Mouse (Mus musculus): ENCODE results near the gene Psmb8.
A peak's percentile ranks its signal among the peaks of the same experiment; 100 is the strongest.
"Not testable (repeated sequence)": the region's sequence is repeated elsewhere in the genome, so short reads cannot be mapped to it uniquely, and the experiment has no call there.

Gene Psmb8

GRCm38 (mm10) chr17:34217216-34217928 lies 19.9 kb downstream of the Psmb8 start:
- no peak for DNase-seq

- no peak for DNase-seq
Measured at GRCm38 (mm10) chr17:34217986-34218385, 20.5 kb downstream of the Psmb8 start.

- no peak for DNase-seq
Measured at GRCm38 (mm10) chr17:34218675-34219074, 21.2 kb downstream of the Psmb8 start.

- not testable (repeated sequence) for DNase-seq
Measured at GRCm38 (mm10) chr17:34219096-34219495, 21.6 kb downstream of the Psmb8 start.

DNA sequence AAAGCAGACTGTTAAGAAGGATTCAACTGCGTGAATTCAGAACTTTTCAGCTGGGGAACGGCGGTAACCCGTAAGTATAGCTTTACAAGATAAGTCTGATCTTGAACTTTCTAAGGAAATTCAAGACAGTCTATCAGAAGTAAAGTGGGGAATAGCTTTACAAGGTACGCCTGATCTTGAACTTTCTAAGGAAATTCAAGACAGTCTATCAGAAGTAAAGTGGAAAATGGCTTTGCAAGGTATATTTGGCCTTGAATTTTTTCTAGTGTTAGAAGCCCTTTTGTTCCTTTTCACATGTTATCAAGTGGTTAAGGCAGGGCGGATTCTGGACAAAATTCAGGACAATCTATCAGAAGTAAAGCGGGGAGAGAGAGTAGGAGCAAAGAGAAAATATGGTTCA lies 22.3 kb downstream of the Psmb8 start:
- DNase-seq = not testable (repeated sequence)

DNA sequence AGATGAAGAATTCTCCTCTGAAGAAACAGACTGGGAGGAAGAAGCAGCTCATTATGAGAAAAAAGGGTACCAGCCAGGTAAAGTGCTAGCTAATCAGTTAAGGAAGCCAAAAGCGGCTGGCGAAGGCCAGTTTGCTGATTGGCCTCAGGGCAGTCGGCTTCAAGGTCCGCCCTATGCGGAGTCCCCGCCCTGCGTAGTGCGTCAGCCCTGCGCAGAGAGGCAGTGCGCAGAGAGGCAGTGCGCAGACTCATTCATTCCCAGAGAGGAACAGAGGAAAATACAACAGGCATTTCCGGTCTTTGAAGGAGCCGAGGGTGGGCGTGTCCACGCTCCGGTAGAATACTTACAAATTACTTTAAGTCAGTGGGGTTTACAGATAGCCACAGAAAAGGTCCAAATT lies 22.9 kb downstream of the Psmb8 start:
- not testable (repeated sequence) for DNase-seq

DNA sequence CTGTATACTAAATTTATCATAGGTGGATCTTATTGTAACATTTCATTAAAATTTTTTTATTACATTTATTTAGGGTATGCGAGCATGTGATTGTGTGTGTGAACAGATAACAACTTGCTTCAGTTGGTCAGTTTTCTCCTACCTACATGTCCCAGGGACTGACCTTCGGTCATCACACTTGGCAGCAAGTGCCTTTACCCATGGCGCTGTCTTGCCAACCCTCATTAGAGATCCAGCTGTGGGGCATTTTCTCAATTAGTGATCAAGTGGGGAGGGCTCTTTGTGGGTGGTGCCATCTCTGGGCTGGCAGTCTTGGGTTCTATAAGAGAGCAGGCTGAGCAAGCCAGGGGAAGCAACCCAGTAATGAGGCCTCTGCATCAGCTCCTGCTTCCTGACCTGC lies 27.3 kb downstream of the Psmb8 start:
- DNase-seq = no peak

GRCm38 (mm10) chr17:34225426-34225825 lies 27.9 kb downstream of the Psmb8 start:
- DNase-seq = no peak

- not testable (repeated sequence) for DNase-seq
Measured at GRCm38 (mm10) chr17:34225911-34226310, 28.4 kb downstream of the Psmb8 start.

DNA sequence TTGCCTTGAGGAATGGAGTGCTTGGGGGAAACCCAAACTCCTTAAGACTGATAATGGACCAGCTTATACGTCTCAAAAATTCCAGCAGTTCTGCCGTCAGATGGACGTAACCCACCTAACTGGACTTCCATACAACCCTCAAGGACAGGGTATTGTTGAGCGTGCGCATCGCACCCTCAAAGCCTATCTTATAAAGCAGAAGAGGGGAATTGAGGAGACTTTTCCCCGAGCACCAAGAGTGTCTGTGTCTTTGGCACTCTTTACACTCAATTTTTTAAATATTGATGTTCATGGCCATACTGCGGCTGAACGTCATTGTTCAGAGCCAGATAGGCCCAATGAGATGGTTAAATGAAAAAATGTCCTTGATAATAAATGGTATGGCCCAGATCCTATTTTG lies 33.5 kb downstream of the Psmb8 start:
- not testable (repeated sequence) for DNase-seq

- DNase-seq = not testable (repeated sequence)
Measured at GRCm38 (mm10) chr17:34232021-34232420, 34.5 kb downstream of the Psmb8 start.

- peak; percentile 62 for DNase-seq
Measured at GRCm38 (mm10) chr17:34234926-34235325, 37.4 kb downstream of the Psmb8 start.

GRCm38 (mm10) chr17:34236691-34237090 lies 39.2 kb downstream of the Psmb8 start:
- no peak for DNase-seq

DNA sequence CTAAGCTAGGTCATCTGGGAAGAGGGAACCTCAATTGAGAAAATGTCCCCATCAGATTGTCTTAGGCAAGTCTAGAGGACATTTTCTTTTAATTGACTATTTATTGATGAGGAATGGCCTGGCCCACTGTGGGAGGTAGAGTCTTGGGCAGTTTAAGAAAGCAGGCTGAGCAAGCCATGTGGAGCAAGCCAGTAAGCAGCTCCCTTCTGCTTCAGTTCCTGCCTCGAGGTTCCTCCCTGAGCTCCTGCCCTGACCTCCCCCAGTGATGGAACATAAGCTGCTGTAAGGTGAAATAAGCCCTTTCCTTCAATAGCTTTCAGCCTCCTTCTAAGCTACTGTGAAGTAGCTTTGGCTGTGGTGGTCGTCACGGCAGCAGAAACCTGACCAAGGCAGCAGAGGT lies 40.2 kb downstream of the Psmb8 start:
- DNase-seq = no peak

DNA sequence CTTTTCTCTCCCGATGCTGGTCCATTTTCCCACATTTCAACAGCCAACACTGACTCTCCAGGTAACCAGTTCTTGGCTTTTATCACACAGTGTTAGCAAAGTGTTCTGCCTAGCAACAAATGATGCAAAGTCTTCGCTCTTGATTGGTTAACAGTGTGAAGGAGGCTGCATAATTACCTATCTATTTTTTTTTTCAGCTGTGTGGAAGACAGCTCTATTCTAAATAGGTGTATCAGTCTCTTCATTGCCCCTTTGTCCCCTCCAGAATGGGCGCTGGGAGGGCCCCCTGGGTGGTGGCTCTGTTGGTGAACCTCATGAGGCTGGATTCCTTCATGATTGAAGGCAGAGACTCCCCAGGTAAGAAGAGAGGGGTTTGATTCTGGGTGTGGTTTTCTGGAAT lies 41.2 kb downstream of the Psmb8 start, which contains the start of gene H2-Ob:
Gene H2-Ob, plus strand, starts transcription at position 198 of the 400 bp plus-strand sequence.
- peak in 1 of 2 experiments; percentile 18 for DNase-seq

GRCm38 (mm10) chr17:34239601-34240041 lies 42.1 kb downstream of the Psmb8 start:
- DNase-seq = no peak

DNA sequence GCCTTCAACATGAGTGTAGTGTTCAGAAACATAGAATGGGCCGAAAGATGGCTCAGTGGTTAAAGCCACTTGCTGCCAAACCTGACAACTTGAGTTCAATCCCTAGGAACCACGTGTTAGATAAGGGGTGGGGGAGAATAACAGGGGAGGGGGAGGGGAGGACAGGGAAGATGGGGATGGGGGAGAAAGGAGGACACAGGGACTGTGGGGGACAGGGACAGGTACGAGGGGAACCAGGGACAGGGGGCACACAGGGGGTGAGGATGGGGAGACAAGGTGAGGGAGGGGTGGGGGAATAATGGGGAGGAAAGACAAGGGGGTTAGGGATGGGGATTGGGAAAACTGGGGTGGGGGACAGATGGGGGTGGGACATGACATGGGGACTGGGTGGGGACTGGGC lies 42.8 kb downstream of the Psmb8 start:
- no peak for DNase-seq

GRCm38 (mm10) chr17:34240916-34241315 lies 43.4 kb downstream of the Psmb8 start:
- DNase-seq = no peak

GRCm38 (mm10) chr17:34244656-34245055 lies 47.1 kb downstream of the Psmb8 start:
- no peak for DNase-seq

- no peak for DNase-seq
Measured at GRCm38 (mm10) chr17:34247047-34247446, 49.5 kb downstream of the Psmb8 start.

- DNase-seq = no peak
Measured at GRCm38 (mm10) chr17:34248764-34249163, 51.2 kb downstream of the Psmb8 start.

GRCm38 (mm10) chr17:34249361-34249760 lies 51.8 kb downstream of the Psmb8 start:
- no peak for DNase-seq

- DNase-seq = peak; percentile 27 to 35
Measured at GRCm38 (mm10) chr17:34249878-34250277, 52.4 kb downstream of the Psmb8 start.

All from cerebellum, adult 18-20 months (tissue).